Mouse (Mus musculus) spleen, adult 2 months (tissue): ENCODE measurements around the gene Fancd2os.

ENCODE experiments used
- CTCF ChIP-seq: fragments of 200-500 bp; IDR thresholded peaks from 2 replicates; pipeline ENCODE4 v1.5.1; 2011; ENCODE audit warnings: mild to moderate bottlenecking, inconsistent platforms; ENCODE audit not compliant: insufficient read depth, insufficient read length, insufficient replicate concordance; ENCODE audit errors: extremely low read depth
- POLR2A ChIP-seq: fragments of 200-500 bp; IDR thresholded peaks from 2 replicates; pipeline ENCODE4 v1.6.1; 2011; ENCODE audit warnings: low read depth, low read length, inconsistent platforms

- TF ChIP-seq POLR2A (no peak; the same call in 1 of the 2 replicates), CTCF (peak; percentile 2; the same call in 1 of the 2 replicates)
Measured at GRCm38 (mm10) chr6:113623941-113624751, 23.6 kb upstream of the Fancd2os start, which contains the start of gene Vhl.
